Mouse (Mus musculus) kidney, adult 2 months (tissue): ENCODE results near the gene Gnaq.

Experiments used
- CTCF ChIP-seq: fragments of 200-500 bp; conservative IDR thresholded peaks from 2 replicates; pipeline ENCODE4 v1.5.1; 2011; ENCODE audit warnings: low read depth, mild to moderate bottlenecking, control low read depth, low read length, moderate library complexity, mixed read lengths; ENCODE audit not compliant: insufficient read depth, insufficient read length
- POLR2A ChIP-seq: fragments of 200-500 bp; IDR thresholded peaks from one replicate; pipeline ENCODE4 v1.6.1; 2011; ENCODE audit warnings: low read depth, low read length, control low read depth

DNA sequence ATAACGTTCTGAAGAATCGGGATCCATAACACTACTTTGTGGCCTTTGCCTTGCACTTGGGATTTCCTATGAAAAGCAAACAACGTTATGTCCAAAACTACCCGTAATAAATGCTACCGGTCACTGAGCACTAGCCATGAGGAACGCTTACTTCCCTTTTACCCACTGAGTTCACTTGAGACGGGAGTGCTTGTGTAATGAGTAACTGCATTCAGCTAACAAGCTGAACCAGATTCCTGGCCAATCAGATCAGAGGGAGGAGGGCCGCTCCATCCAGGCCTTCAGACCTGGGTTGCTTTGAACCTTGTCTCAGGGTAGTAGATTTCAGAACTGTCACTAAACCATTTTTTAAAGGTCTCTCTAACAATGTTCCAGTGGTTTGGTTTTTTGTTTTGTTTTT lies 193.3 kb downstream of the Gnaq start:
- TF ChIP-seq CTCF (no peak), POLR2A (no peak)
